Mouse (Mus musculus) adrenal gland, adult 18-20 months (tissue): ENCODE measurements around the gene Rgs9. TPM values are rescaled to one million over a fixed set of nuclear protein-coding genes. Genes with fewer than 3 reads are reported as not detected.

Experiments used
- DNase-seq, 2 experiments: peaks; one replicate each; pipeline ENCODE4 v3.0.0; 2021 to 2022; ENCODE audit warnings: low spot score in 2 of 2
- total RNA-seq, 2 experiments: library from RNA; stranded (reverse); gene quantifications; 1 replicate in 1 of 2; 2 replicates in 1 of 2; pipeline ENCODE4 v1.2.3; 2021

Gene Rgs9
- total RNA-seq, 2 experiments from 2014 or later: 4.6 to 5.1 TPM

- DNase-seq: no peak
Measured at GRCm38 (mm10) chr11:109246920-109247319, 51.0 kb downstream of the Rgs9 start.

- peak in 1 of 2 experiments; percentile 25 for DNase-seq
Measured at GRCm38 (mm10) chr11:109244635-109245360, 53.1 kb downstream of the Rgs9 start.

GRCm38 (mm10) chr11:109240126-109240525, 57.8 kb downstream of the Rgs9 start:
- no peak for DNase-seq

- DNase-seq: no peak
Measured at GRCm38 (mm10) chr11:109238671-109239070, 59.3 kb downstream of the Rgs9 start.

- DNase-seq: no peak
Measured at GRCm38 (mm10) chr11:109237796-109238195, 60.1 kb downstream of the Rgs9 start.

GRCm38 (mm10) chr11:109233627-109234026, 64.3 kb downstream of the Rgs9 start:
- DNase-seq: no peak

- DNase-seq: no peak
Measured at GRCm38 (mm10) chr11:109232811-109233210, 65.1 kb downstream of the Rgs9 start.

- no peak for DNase-seq
Measured at GRCm38 (mm10) chr11:109227139-109227538, 70.8 kb downstream of the Rgs9 start.

GRCm38 (mm10) chr11:109221209-109222007, 76.5 kb downstream of the Rgs9 start:
- DNase-seq: no peak

- no peak for DNase-seq
Measured at GRCm38 (mm10) chr11:109218722-109219430, 79.1 kb downstream of the Rgs9 start.

- no peak for DNase-seq
Measured at GRCm38 (mm10) chr11:109217827-109218536, 79.9 kb downstream of the Rgs9 start.

- no peak for DNase-seq
Measured at GRCm38 (mm10) chr11:109210772-109211171, 87.2 kb downstream of the Rgs9 start.

GRCm38 (mm10) chr11:109210341-109210740, 87.6 kb downstream of the Rgs9 start:
- DNase-seq: no peak

GRCm38 (mm10) chr11:109206732-109207131, 91.2 kb downstream of the Rgs9 start:
- no peak for DNase-seq

GRCm38 (mm10) chr11:109206028-109206427, 91.9 kb downstream of the Rgs9 start:
- no peak for DNase-seq

GRCm38 (mm10) chr11:109199612-109200293, 98.2 kb downstream of the Rgs9 start:
- DNase-seq: no peak

GRCm38 (mm10) chr11:109192673-109193557, 105.0 kb downstream of the Rgs9 start:
- DNase-seq: peak; percentile 74

- DNase-seq: no peak
Measured at GRCm38 (mm10) chr11:109188235-109188634, 109.7 kb downstream of the Rgs9 start.

- no peak for DNase-seq
Measured at GRCm38 (mm10) chr11:109187631-109188184, 110.2 kb downstream of the Rgs9 start.
